Mouse (Mus musculus) thymus, postnatal 4 days (tissue): Measurements from ENCODE around the gene Actn3.
"Not testable (repeated sequence)": the region's sequence is repeated elsewhere in the genome, so short reads cannot be mapped to it uniquely, and the experiment has no call there.

Source experiments
- DNase-seq: peaks from one replicate; pipeline ENCODE4 v3.0.0; 2021

Actn3 gene

GRCm38 (mm10) chr19:4877785-4878184 lies at the start of gene Actn3:
TSS of gene Actn3 (minus strand) at chr19:4877909.
- peak; percentile 28 for DNase-seq

GRCm38 (mm10) chr19:4925121-4925860 lies 47.6 kb upstream of the Actn3 start:
- DNase-seq: no peak

GRCm38 (mm10) chr19:4919652-4920051 lies 41.9 kb upstream of the Actn3 start:
- DNase-seq: no peak

- DNase-seq: no peak
Observed at GRCm38 (mm10) chr19:4916827-4917226, 39.1 kb upstream of the Actn3 start.

GRCm38 (mm10) chr19:4915924-4916603 lies 38.4 kb upstream of the Actn3 start:
- no peak for DNase-seq

DNA sequence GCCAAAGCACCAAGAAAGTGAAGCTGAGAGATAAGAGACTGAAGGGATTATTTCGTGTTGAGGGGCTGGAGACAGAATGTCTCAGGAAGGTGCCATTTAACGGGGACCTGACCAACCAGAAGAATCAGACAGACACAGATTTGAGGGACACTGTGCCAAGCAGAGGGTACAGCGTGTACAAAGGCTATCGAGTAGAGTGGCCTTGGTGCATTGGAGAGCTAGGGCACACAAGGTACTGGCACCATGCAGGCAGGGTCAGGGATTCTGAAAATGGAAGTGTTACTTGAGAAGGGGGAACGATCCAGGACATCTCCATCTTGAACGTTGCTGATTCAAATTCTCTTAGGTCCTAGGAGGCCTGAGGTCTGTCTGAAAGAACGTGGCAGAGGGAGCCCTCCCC lies 31.7 kb upstream of the Actn3 start:
- DNase-seq: no peak

DNA sequence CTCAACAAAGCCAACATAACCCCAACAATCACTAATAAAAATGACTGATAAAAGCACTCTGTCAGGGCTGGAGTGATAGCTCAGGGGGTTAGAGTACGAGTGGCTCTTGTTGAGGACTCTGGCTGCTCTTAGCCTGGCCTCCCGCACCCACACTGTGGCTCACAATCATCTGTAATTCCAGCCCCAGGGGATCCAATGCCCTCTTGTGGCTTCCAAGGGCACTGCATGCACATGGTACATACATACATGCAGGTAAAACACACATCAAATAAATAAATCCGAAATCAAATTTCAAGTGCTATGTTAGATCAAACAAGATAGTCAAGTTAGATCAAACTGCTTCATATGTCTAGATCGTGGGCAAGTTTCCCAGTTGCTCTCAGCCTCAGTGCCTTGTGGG lies 30.4 kb upstream of the Actn3 start:
- peak; percentile 66 for DNase-seq

- peak; percentile 88 for DNase-seq
Observed at GRCm38 (mm10) chr19:4905979-4906794, 28.5 kb upstream of the Actn3 start, which contains the start of gene Bbs1. TSS of gene Bbs1 (minus strand) at chr19:4906628.

GRCm38 (mm10) chr19:4899888-4900287 lies 22.2 kb upstream of the Actn3 start:
- no peak for DNase-seq

- DNase-seq: no peak
Observed at GRCm38 (mm10) chr19:4898972-4899371, 21.3 kb upstream of the Actn3 start.

- DNase-seq: no peak
Observed at GRCm38 (mm10) chr19:4896780-4897520, 19.2 kb upstream of the Actn3 start.

- DNase-seq: no peak
Observed at GRCm38 (mm10) chr19:4891798-4892197, 14.1 kb upstream of the Actn3 start.

DNA sequence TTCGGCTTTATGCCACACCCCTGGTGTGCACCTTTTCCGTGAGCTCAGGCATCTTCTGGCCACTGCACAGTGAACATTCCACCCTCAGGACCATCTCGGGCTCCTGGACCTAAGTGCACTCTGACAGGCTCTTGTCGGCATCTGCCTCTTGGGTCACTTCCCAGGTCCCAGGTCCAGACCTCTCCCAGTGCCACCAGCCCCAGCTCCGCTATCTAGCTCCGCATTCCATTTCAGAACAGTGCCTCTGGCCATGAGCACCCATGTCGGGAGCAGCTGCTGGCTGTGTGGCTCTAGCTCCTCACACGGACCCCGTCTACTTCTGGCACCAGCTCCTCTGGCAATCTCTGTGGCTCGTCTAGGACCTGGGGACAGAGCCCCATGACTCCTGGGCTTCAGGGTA lies 12.1 kb upstream of the Actn3 start:
- no peak for DNase-seq

GRCm38 (mm10) chr19:4883961-4884360 lies 6.3 kb upstream of the Actn3 start:
- DNase-seq: no peak

DNA sequence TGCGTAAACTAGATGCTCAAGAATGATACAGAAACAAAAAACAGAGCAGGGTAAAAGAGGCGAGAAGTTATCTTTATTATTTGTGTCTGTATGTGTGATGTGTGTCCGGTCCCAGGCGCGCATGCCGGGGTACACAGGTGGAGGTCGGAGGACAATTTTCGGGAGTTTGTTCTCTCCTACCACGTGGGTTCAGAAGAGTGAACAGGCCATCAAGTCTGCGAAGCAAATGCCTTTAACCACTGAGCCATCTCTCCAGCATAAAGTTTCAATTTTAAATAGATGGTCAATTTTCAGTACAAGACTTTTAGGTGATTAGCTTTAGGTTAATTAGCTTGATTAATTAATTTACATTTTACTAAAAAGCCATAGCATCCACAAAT lies 1.6 kb upstream of the Actn3 start:
- no peak for DNase-seq

DNA sequence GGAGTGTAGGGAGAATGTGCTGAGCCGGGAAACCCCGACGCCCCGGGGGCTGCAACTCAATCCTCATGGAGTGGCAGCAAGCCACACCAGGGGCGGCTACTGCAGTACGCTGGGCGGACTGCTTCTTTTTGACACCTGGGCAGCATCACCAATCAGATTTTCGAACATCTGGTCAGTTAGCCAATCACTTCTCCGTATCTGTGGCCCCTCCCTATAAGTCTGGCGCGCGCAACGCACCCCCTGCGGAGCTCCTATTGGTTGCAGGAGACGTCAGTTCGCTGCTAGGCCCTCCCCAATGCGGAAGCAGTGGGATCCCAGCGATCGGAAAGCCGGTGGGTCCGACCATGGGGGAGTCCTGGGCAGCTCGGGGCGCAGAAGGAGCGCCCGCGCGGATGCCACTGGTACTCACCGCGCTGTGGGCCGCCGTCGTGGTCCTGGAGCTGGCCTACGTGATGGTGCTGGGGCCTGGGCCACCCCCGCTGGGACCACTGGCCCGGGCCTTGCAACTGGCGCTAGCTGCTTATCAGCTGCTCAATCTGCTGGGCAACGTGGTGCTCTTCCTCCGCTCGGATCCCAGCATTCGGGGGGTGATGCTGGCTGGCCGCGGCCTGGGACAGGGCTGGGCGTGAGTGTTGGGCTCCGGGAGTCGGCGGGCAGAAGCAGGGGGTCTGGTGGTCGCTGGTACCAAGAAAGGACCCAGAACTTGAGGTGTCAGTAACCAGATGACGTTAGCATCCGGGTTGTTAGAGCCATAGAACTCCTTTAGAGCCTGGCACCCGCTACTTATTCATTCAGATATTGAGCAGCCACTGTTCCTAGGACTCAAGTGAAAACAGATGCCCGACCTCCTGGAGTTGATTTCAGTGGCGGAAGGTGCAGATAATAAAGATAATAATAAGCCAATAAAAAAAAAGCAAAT lies 955 bp upstream of the Actn3 start, which contains the start of gene Zdhhc24:
TSS of gene Zdhhc24 (plus strand) at position 264 of the 919 bp plus-strand sequence.
- peak; percentile 95 for DNase-seq

DNA sequence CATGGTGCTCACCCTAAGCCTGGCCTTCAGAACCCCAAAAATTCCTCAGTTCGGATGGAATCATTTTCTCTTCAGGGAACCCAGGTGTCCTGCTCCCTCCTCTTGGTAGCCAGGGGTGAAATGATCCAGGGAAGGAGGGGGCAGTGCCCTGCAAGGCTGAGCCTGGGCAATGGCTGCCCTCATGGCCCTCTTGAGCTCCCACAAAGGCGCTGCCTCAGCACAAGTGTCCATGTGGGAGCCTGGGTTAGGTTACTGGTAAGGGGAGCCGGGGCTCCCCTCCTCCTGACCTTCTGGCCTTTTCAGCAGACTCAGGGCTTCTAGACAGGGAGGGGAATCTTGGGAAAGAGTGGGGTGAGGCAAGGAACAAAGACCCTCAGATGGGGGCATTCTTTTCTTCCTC lies 954 bp downstream of the Actn3 start:
- DNase-seq: no peak

DNA sequence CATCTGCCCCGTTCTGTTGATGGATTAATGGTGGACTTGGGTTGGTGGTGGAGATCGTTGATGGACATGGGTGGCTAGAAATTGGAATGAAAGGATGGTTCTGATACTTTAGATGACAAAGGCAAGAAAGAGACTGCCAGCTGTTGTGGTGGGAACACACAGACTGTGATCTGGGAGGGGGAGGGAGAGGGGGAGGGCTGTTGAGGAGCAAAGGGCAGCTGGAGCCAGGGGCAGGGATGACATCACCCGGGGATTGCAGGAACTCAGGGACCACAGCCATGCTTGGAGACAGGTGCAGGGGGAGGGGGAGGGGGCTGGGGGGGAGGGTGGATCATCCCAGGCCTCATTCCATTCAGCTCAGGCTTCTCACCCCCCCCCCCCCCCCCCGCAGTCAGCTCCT lies 1.5 kb downstream of the Actn3 start:
- no peak for DNase-seq

DNA sequence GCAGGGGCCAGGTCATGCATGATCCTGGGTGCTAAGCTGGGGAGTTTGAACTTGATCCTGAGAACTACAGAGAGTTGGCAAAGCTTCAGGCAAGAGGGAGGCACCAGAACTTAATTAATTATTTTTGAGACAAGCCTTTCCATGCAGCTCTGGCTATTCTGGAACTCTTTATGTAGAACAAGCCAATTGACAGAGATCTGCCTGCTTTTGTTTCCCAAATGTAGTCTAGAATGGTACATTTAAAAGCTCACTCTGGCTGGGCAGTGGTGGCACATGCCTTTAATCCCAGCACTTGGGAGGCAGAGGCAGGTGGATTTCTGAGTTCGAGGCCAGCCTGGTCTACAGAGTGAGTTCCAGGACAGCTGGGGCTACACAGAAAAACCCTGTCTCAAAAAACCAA lies 3.1 kb downstream of the Actn3 start:
- not testable (repeated sequence) for DNase-seq

DNA sequence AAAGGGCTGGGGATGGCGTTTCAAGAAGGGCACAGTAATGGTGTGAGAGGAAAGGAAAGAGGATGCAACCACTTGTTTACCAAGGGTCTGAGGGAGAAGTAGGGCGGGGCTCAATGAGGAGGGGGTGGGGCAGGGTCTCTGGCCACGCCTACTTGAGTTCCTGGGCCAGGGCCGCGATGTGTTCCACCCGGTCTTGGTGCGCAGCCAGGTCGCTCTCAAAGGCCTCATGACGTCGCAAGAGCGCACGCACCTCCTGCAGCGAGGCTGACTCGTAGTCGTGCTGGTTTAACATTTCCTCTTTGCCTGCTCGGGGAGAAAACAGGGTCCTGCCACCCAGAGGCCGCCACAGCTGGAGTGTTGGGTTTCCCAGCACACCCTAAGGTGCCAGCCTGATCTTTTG lies 12.6 kb downstream of the Actn3 start:
- peak; percentile 58 for DNase-seq

DNA sequence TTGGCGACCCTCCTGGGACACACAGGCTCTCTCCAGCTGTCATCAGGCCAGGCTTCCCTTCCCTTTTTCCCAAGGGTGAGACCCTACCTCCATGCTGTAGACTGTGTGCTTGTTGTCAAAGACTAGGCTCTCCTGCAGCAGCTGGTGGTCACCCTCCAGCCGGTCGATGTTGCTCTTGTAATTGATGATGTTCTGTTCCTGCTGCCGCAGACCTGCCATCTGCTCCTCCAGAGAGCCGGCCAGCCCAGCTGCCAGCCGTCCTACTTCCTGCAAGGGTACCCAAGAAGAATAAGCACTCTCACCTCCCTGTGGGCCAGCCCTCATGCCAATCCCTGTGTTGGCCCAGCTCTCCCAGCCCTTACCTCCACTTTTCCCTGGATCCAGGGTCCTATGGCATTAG lies 14.7 kb downstream of the Actn3 start:
- no peak for DNase-seq

GRCm38 (mm10) chr19:4859081-4859480 lies 18.6 kb downstream of the Actn3 start:
- no peak for DNase-seq
